Mouse (Mus musculus): ENCODE results near the gene Tk2.

DNA sequence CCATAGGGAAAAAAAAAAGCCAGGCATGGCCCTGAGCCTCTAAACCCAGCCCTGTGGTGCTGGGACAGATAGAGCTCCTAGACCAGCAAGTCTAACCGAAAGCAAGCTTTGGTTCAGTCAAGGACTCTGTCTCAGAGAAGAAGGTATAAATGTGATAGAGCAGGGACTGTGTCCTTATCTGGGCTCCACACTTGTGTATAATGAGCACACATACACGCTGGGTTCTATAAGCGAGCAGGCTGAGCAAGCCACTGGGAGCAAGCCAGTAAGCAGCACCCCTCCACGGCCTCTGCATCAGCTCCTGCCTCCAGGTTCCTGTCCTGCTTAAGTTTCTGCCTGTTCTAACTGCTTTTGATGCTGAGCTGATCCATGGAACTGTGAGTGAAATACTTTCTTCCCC is 16.3 kb downstream of the Tk2 start:
- TF ChIP-seq CTCF (IDR thresholded peaks at IDR 0.05; ENCODE audit: low read depth, low read length) (no peak), POLR2A (IDR thresholded peaks at IDR 0.05; ENCODE audit: borderline replicate concordance, low read depth, low read length) (no peak)

Measured in bone marrow macrophage, adult 2 months (primary cell).